In genomic region chr13:45964331-45964852, GRCm38 (mm10) we compare ENCODE assay signal across 8 mouse cellular contexts. TPM values are rescaled to one million over a fixed set of nuclear protein-coding genes. Genes with fewer than 3 reads are reported as not detected.
DNase-seq lines count a peak whose midpoint lies in the region; ATAC-seq and TF ChIP-seq lines count a peak whose summit lies in the region.

No protein-coding gene starts in this region.

- intact Hi-C loops in gastrocnemius, postnatal 14 days (cut with DNase I; ENCODE audit: low total_unique reads) = no loop called here

- ATAC-seq in intestine, postnatal 0 days = peak; percentile 32
- peak; percentile 13 for ATAC-seq in liver, embryonic 12.5 days

- peak overlapping the region; percentile 87 for H3K4me2 ChIP-seq in intestine, postnatal 0 days (replicated peaks; ENCODE audit: low read depth)
- peak overlapping the region; percentile 99 for H3K4me2 ChIP-seq in liver, embryonic 12.5 days

- no peak for TF ChIP-seq POLR2A in testis, adult 2 months (IDR thresholded peaks at IDR 0.05; ENCODE audit: control insufficient read depth, low read depth, low read length)

- peak overlapping the region; percentile 89 for H3K4me3 ChIP-seq in intestine, postnatal 0 days (ENCODE audit: low read depth, low read length)
- peak overlapping the region; percentile 88 for H3K4me3 ChIP-seq in liver, embryonic 12.5 days
- peak overlapping the region; percentile 84 for H3K4me3 ChIP-seq in testis, adult 2 months (ENCODE audit: control insufficient read depth, low read depth, low read length)

- H3K4me1 ChIP-seq in intestine, postnatal 0 days (replicated peaks; ENCODE audit: control insufficient read depth, insufficient read depth, low read length) = peaks cover 10% of the 10 kb centered on the region
- peaks cover 44% of the 10 kb centered on the region for H3K4me1 ChIP-seq in liver, embryonic 12.5 days
- H3K4me1 ChIP-seq in testis, adult 2 months (ENCODE audit: control insufficient read depth, insufficient read depth, low read length) = peaks cover 10% of the 10 kb centered on the region

- WGBS in intestine, postnatal 0 days = 0% methylated on average over 19 of the region's 39 CpGs
- 1% methylated on average over 23 of the region's 39 CpGs for WGBS in liver, embryonic 12.5 days (ENCODE audit: insufficient replicate concordance)

- no peak for TF ChIP-seq CTCF in intestine, postnatal 0 days (IDR thresholded peaks at IDR 0.05; ENCODE audit: low read depth)
- TF ChIP-seq CTCF in testis, adult 2 months (IDR thresholded peaks at IDR 0.05; ENCODE audit: control insufficient read depth, insufficient read depth, insufficient replicate concordance, low read depth, low read length) = no peak

- DNase-seq in frontal cortex, postnatal 10 days (ENCODE audit: low spot score in 2 of 2) = peak; percentile 64 to 69
- DNase-seq in frontal cortex, adult 2 months (ENCODE audit: extremely low spot score in 1 of 2, low spot score in 1 of 2) = no peak
- DNase-seq in cerebellum, postnatal 14 days = peak; percentile 73 to 78
- peak; percentile 52 for DNase-seq in gastrocnemius, postnatal 14 days
- peak; percentile 72 for DNase-seq in neural tube, embryonic 10.5 days (ENCODE audit: extremely low spot score, low spot score)

- H3K27me3 ChIP-seq in intestine, postnatal 0 days (replicated peaks; ENCODE audit: control insufficient read depth, insufficient read depth, low read length) = no peaks in the 10 kb centered on the region
- H3K27me3 ChIP-seq in liver, embryonic 12.5 days (replicated peaks) = no peaks in the 10 kb centered on the region
- no peaks in the 10 kb centered on the region; the same call in 1 of the 2 replicates for H3K27me3 ChIP-seq in testis, adult 2 months (ENCODE audit: control insufficient read depth, insufficient read depth, low read length)

- peak overlapping the region; percentile 99 for H3K27ac ChIP-seq in intestine, postnatal 0 days (ENCODE audit: low read depth, low read length)
- peak overlapping the region; percentile 84 for H3K27ac ChIP-seq in liver, embryonic 12.5 days
- H3K27ac ChIP-seq in testis, adult 2 months (ENCODE audit: control insufficient read depth, insufficient read depth, low read depth, low read length) = peak overlapping the region; percentile 62; the same call in 1 of the 2 replicates

- H3K9ac ChIP-seq in intestine, postnatal 0 days (ENCODE audit: low read depth, low read length) = peak overlapping the region; percentile 97
- peak overlapping the region; percentile 83 for H3K9ac ChIP-seq in liver, embryonic 12.5 days

- no peaks in the 10 kb centered on the region for H3K9me3 ChIP-seq in intestine, postnatal 0 days (ENCODE audit: control insufficient read depth)
- no peaks in the 10 kb centered on the region for H3K9me3 ChIP-seq in liver, embryonic 12.5 days (replicated peaks)

- no peaks in the 10 kb centered on the region for H3K36me3 ChIP-seq in intestine, postnatal 0 days (ENCODE audit: control insufficient read depth, insufficient read depth)
- no peaks in the 10 kb centered on the region for H3K36me3 ChIP-seq in liver, embryonic 12.5 days
- no peaks in the 10 kb centered on the region for H3K36me3 ChIP-seq in testis, adult 2 months (ENCODE audit: control insufficient read depth, insufficient read depth, low read length)

RNA-seq across cellular contexts. Expression of gene Atxn1, which starts 0.4 kb away (rescaled TPM):
- 26.9 and 27.3 TPM in 2 replicates for polyA plus RNA-seq in frontal cortex, adult 2 months (2012; rRNA removed)
- total RNA-seq in gastrocnemius, postnatal 14 days (2021) = 10 to 100 TPM; 23.5 to 23.8 TPM
- 6.1 and 9.4 TPM in 2 replicates for polyA plus RNA-seq in intestine, postnatal 0 days (2015; fragmentation: Nextera tagmentation; extraction: Ambion mirVana)
- polyA plus RNA-seq in liver, embryonic 12.5 days (2016; fragmentation: Nextera tagmentation; extraction: Ambion mirVana) = 1.6 and 1.7 TPM in 2 replicates
- polyA plus RNA-seq in testis, adult 2 months (2012; rRNA removed) = 3.2 and 3.9 TPM in 2 replicates

Comparison
In these comparisons a context has a peak if more than half of its experiments do, and no peak if none do; other contexts are left out.
1. DNase-seq: peak in frontal cortex, postnatal 10 days (2 of 2), cerebellum, postnatal 14 days (2 of 2), gastrocnemius, postnatal 14 days (single experiment) and neural tube, embryonic 10.5 days (single experiment); none in frontal cortex, adult 2 months (0 of 2).
2. Peak in every context shown above with its lines, with median percentiles within 50 percentile points of each other: H3K27ac ChIP-seq and H3K4me3 ChIP-seq.